Mouse (Mus musculus) layer of hippocampus, postnatal 14 days (tissue): ENCODE measurements at regions not wholly inside any gene's neighbourhood (a gene's known extent, or its start where the extent isn't known, plus 50 kb on each side); places are given as distances from the start of the nearest gene placed in this dataset.
A peak's percentile ranks its signal among the peaks of the same experiment; 100 is the strongest.
"Not testable (repeated sequence)": the region's sequence is repeated elsewhere in the genome, so short reads cannot be mapped to it uniquely, and the experiment has no call there.

Source experiments
- DNase-seq, 2 experiments: peaks; one replicate each; pipeline ENCODE4 v3.0.0; 2021 to 2022; ENCODE audit warnings: low spot score in 2 of 2, mixed read lengths in 1 of 2

DNA sequence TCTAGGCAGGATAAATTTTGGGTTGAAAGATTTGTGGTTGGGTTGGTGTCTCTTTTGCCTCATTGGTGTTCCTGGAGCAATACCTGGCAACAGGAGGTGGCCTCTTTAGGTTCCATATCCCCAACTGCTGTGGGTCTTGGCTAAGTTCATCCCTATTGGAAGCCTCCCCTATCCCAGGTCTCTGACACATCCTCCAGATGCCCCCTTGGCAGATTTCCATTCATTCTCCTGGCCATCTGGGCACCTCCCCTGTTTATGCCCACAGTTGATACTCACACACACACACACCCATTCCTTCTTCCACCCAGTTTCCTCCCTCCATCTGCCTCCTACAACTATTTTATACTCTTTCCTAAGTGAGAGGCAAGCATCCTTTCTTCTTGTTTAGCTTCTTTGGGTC, 984.9 kb upstream of the Gm12353 start:
- no peak for DNase-seq

DNA sequence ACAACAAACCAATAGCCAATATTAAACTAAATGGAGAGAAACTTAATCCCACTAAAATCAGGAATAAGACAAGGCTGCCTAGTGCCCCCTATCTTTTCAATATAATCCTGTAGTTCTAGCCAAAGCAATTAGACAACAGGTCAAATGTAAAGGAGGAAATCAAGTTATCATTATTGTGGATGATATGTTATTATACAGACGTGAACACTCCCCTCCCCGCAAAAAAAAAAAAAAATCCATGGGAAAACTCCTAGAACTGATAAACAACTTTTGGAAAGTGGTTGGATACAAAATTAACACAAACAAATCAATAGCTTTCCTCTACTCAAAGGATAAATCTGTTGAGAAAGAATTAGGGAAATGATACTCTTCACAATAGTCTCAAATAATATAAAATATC, 966.2 kb upstream of the Gm12353 start:
- DNase-seq: no peak

DNA sequence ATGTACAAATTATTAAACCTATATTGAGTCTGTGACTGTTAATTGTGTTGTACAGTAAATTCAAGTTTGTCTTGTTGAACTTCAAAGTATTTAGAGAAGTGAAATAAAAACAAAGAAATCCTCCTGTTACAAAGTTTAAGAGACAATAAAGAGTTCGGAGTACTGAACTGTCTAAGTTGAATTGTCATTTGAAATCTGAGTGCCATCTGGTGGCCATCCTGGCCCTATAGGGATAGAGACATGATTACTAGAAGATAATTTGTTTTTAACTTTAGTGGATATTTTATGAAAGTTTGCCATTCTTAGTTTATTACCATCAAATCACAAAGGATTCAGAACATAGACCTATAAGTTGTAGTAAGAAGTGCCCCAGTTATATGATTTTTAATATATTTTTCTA, 956.1 kb upstream of the Gm12353 start:
- peak; percentile 10 to 46 for DNase-seq

- no peak for DNase-seq
Measured at GRCm38 (mm10) chr4:18685891-18686544, 919.2 kb upstream of the Gm12353 start.

DNA sequence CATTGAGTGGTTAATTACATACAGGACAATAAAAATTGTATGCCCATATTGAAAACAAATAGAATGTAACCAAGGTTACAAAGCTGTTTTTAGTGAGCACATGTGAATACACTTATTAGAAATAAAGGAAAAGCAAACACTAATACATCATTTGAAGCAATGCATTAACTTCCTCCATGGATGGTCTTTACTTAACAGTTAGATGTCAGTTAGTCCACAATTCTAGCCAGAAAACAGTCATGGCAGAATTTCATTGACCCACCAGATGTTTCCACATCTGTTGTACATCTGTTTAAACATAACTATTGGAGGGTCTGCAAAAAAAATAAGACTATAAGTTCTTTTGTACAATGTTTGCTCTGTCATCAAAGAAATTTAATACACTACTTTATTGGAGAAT, 911.2 kb upstream of the Gm12353 start:
- no peak for DNase-seq

GRCm38 (mm10) chr4:18696246-18696645, 909.0 kb upstream of the Gm12353 start:
- DNase-seq: no peak

GRCm38 (mm10) chr4:18744241-18744640, 861.0 kb upstream of the Gm12353 start:
- DNase-seq: no peak

DNA sequence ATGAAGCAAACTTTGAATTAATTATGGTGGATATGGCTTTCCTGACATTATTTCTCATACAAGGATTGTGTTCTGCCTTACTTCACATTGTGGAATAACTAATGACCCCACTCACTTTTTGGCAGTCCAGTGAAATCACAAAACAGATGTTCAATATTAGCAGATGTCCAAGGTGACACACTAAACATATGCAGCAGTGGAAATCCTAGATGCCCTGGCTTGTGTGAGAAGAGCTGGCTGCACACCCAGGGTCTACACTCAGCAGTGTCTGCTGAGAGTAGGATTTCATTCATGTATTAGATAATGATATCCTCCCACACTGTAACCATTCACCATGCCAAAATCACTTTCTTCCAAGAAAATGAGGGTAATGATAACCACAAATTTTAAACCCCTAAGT, 816.9 kb upstream of the Gm12353 start:
- no peak for DNase-seq

- DNase-seq: peak in 1 of 2 experiments; percentile 1
Measured at GRCm38 (mm10) chr4:18795740-18796394, 809.4 kb upstream of the Gm12353 start.

DNA sequence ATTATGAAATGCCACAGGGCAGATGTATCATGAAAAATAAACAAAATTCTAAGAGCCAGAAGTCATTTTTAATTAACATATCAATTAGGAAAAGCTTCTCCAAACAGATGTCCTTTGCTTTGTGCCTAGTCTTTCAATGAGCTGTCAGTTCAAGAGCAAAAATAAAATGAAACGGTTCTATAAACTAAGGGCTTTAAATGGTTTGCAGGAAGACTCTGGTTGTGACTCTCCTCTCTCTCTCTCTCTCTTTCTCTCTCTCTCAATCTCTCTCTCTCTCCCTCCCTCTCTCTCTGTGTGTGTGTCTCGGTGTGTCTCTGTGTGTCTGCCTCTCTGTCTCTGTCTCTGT, 808.9 kb upstream of the Gm12353 start:
- peak in 1 of 2 experiments; percentile 4 for DNase-seq

- not testable (repeated sequence) for DNase-seq
Measured at GRCm38 (mm10) chr4:18803109-18803508, 802.1 kb upstream of the Gm12353 start.
